Comparison of ENCODE assay signal across 1 mouse cellular context in the genomic region with DNA sequence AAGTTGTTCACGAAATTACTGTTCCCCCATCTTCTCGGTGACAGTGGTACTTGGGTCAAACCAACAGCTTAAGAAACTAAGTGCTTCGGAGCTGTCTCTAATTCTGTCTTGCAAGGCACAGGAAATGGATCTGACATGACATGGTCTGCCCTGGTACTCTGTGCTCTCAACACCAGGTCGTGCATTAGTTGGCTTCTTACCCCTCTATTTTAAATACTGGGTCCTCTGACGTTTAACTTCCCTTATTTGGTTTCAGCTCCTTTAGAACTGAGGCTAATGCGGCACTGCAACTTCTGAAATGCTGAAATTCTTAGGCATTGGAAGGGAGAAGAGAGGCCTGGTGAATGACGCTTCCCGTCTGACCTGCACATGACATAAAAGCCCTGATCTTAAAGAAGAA.
TF ChIP-seq lines count a peak whose summit lies in the region.

No protein-coding gene starts in this region.

TF ChIP-seq in MEL, 35 proteins besides CTCF, POLR2A, EP300 and RAD21 (continued from another document):
- TF ChIP-seq POLR2AphosphoS5 (IDR thresholded peaks at IDR 0.05; ENCODE audit: borderline replicate concordance, low read depth, low read length) (no peak), SMC3 (IDR thresholded peaks at IDR 0.05; ENCODE audit: low read depth, low read length) (no peak), CHD1 (IDR thresholded peaks at IDR 0.05; ENCODE audit: low read depth, low read length) (no peak), BHLHE40 (IDR thresholded peaks at IDR 0.05; ENCODE audit: borderline replicate concordance, low read depth, low read length) (no peak), MYC (IDR thresholded peaks at IDR 0.05; ENCODE audit: low read depth, low read length) (no peak), RCOR1 (IDR thresholded peaks at IDR 0.05; ENCODE audit: low read depth, low read length) (no peak), ETS1 (IDR thresholded peaks at IDR 0.05; ENCODE audit: low read depth, low read length) (no peak), ZNF384 (IDR thresholded peaks at IDR 0.05; ENCODE audit: low read depth, low read length) (no peak), SIN3A (IDR thresholded peaks at IDR 0.05; ENCODE audit: low read length) (no peak), TAL1 (IDR thresholded peaks at IDR 0.05; ENCODE audit: low read length) (no peak), MEF2A (IDR thresholded peaks at IDR 0.05; ENCODE audit: extremely low read depth, insufficient replicate concordance, low read depth, low read length, poor library complexity, severe bottlenecking) (no peak)
